In genomic region chr1:67167283-67167682, GRCm38 (mm10) we compare ENCODE assay signal across 31 mouse cellular contexts. TPM values are rescaled to one million over a fixed set of nuclear protein-coding genes. Genes with fewer than 3 reads are reported as not detected.
"Had no signal": no experiment of that assay in that cellular context is flagged by ENCODE, and none has a peak within 500 bp of the region (broad histone marks: within the 10 kb centered on the region; RNA-seq: fewer than 3 reads in every experiment).

No protein-coding gene starts in this region.

- H3K9ac ChIP-seq: heart, embryonic 12.5 days; hindbrain, embryonic 12.5 days; hindbrain, embryonic 14.5 days; intestine, embryonic 15.5 days; kidney, embryonic 15.5 days; limb, embryonic 12.5 days; liver, embryonic 13.5 days; liver, embryonic 15.5 days; liver, postnatal 0 days had no signal

- H3K27ac ChIP-seq: gastrocnemius, adult 2 months; heart, embryonic 10.5 days; hindbrain, embryonic 10.5 days; hindbrain, embryonic 12.5 days; hindbrain, embryonic 14.5 days; intestine, embryonic 15.5 days; kidney, embryonic 15.5 days; kidney, postnatal 0 days; limb, embryonic 10.5 days; limb, embryonic 12.5 days; liver, embryonic 13.5 days; liver, embryonic 15.5 days had no signal

- H3K36me3 ChIP-seq: heart, embryonic 10.5 days; heart, embryonic 12.5 days; hindbrain, embryonic 10.5 days; hindbrain, embryonic 12.5 days; intestine, embryonic 15.5 days; kidney, embryonic 15.5 days; limb, embryonic 10.5 days; limb, embryonic 12.5 days; liver, embryonic 13.5 days; liver, embryonic 15.5 days had no signal

- H3K4me3 ChIP-seq: gastrocnemius, adult 2 months; heart, embryonic 10.5 days; heart, embryonic 12.5 days; hindbrain, embryonic 10.5 days; hindbrain, embryonic 12.5 days; intestine, embryonic 15.5 days; kidney, embryonic 15.5 days; limb, embryonic 10.5 days; limb, embryonic 12.5 days; liver, embryonic 13.5 days; liver, embryonic 15.5 days had no signal

- H3K9me3 ChIP-seq: heart, embryonic 10.5 days; heart, embryonic 12.5 days; hindbrain, embryonic 10.5 days; hindbrain, embryonic 12.5 days; intestine, embryonic 15.5 days; kidney, embryonic 15.5 days; limb, embryonic 10.5 days; limb, embryonic 12.5 days; liver, embryonic 13.5 days; liver, embryonic 15.5 days had no signal

- DNase-seq: gastrocnemius, adult 2 months; gastrocnemius, postnatal 10 days; gastrocnemius, postnatal 25 days; heart, adult 18-20 months; heart, postnatal 10 days; heart, postnatal 4 days; kidney, adult 18-20 months; kidney, adult 8-10 months; kidney, postnatal 14 days; kidney, postnatal 36 days; layer of hippocampus, adult 9-11 months; liver; liver, embryonic 13.5 days; liver, postnatal 0 days had no signal

- H3K27me3 ChIP-seq: heart, embryonic 12.5 days; hindbrain, embryonic 12.5 days; intestine, embryonic 15.5 days; kidney, embryonic 15.5 days; limb, embryonic 12.5 days; liver, embryonic 13.5 days; liver, embryonic 15.5 days had no signal

- H3K4me2 ChIP-seq: heart, embryonic 12.5 days; hindbrain, embryonic 12.5 days; hindbrain, embryonic 14.5 days; intestine, embryonic 15.5 days; kidney, embryonic 15.5 days; limb, embryonic 12.5 days; liver, embryonic 11.5 days; liver, embryonic 13.5 days; liver, embryonic 15.5 days had no signal

- H3K4me1 ChIP-seq: heart, embryonic 10.5 days; heart, embryonic 12.5 days; hindbrain, embryonic 10.5 days; hindbrain, embryonic 12.5 days; intestine, embryonic 15.5 days; kidney, embryonic 15.5 days; limb, embryonic 12.5 days; liver, embryonic 13.5 days; liver, embryonic 15.5 days had no signal

- ATAC-seq: hindbrain, embryonic 16.5 days; inflammation-experienced regulatory T-cells, adult 6 months; intestine, embryonic 15.5 days; intestine, postnatal 0 days had no signal

RNA-seq across cellular contexts. Expression of gene Cps1, which starts 44.5 kb away (rescaled TPM):
- total RNA-seq: gastrocnemius, adult 2 months; gastrocnemius, postnatal 25 days; granulocyte monocyte progenitor cell, adult 5-6 weeks; heart, postnatal 25 days had no signal
- polyA plus RNA-seq: hindbrain, embryonic 10.5 days; inflammation-experienced regulatory T-cells, adult 6 months had no signal
